Mouse (Mus musculus): Measurements from ENCODE around the gene Nap1l5. TPM values are rescaled to one million over a fixed set of nuclear protein-coding genes. Genes with fewer than 3 reads are reported as not detected.

Gene Nap1l5
- polyA plus RNA-seq, 1 experiment from 2014 or later = 560 TPM

DNA sequence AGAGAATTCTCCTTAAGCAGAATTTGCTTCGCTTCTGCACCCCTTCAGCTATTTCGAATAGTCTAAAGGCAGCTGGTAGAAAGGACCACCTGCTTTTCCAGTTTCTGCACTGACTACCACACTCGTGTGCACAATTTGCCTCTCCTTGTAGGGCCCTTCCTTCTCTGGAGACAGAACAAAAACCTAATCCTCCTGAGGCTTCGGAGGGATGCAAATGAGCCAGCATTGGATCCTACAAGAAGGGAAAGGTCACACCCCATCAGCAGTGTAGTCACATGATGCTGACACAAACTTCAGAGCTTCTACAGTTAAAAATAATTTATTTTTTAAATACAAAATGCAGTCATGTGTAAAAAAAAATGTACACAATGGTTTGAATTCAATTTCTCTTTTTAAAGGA, 24.3 kb upstream of the Nap1l5 start:
- H3K9ac ChIP-seq (replicated peaks) = no peak overlapping the region
- no peak for ATAC-seq (ENCODE audit: low FRiP score)
- H3K4me1 ChIP-seq = peaks cover 21% of the 10 kb centered on the region
- no peaks in the 10 kb centered on the region for H3K27me3 ChIP-seq (replicated peaks)
- 73% methylated on average over 4 of the region's 4 CpGs for WGBS
- no peak overlapping the region for H3K4me3 ChIP-seq (replicated peaks)
- H3K9me3 ChIP-seq (replicated peaks) = no peaks in the 10 kb centered on the region
- no peak overlapping the region for H3K27ac ChIP-seq (replicated peaks)
- no peak overlapping the region for H3K4me2 ChIP-seq
- no peaks in the 10 kb centered on the region for H3K36me3 ChIP-seq

DNA sequence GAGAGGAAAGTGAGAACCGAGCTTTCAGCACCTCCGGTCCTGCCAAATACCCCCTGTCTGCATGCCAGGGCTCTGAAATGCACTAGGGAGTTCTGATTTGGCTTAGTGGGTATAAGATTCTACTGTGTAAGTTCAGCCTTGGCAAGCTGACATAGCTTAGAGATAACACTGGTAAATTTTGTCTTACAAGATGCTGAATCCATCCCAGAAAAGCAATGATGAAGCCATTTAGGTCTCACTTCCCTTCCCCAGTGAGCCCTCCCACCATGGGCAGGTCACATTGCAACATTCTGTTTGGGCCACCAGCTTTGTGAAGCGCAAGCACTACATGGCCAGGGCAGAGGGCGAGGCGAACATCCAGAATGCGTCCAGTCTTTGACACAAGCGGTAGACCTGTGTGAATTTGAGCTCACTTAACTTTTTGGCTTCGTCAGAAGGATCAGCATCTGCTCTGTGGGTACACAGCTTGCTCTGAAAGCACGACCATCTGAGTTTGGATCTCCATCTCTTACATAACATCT, 23.1 kb upstream of the Nap1l5 start:
- Histone ChIP-seq H3K4me3 (replicated peaks) (no peak overlapping the region), H3K9me3 (replicated peaks) (no peaks in the 10 kb centered on the region), H3K27ac (replicated peaks) (no peak overlapping the region), H3K36me3 (no peaks in the 10 kb centered on the region), H3K4me2 (no peak overlapping the region), H3K27me3 (replicated peaks) (no peaks in the 10 kb centered on the region), H3K4me1 (peaks cover 21% of the 10 kb centered on the region), H3K9ac (replicated peaks) (no peak overlapping the region)
- 93% methylated on average over 9 of the region's 9 CpGs for WGBS
- no peak for ATAC-seq (ENCODE audit: low FRiP score)

DNA sequence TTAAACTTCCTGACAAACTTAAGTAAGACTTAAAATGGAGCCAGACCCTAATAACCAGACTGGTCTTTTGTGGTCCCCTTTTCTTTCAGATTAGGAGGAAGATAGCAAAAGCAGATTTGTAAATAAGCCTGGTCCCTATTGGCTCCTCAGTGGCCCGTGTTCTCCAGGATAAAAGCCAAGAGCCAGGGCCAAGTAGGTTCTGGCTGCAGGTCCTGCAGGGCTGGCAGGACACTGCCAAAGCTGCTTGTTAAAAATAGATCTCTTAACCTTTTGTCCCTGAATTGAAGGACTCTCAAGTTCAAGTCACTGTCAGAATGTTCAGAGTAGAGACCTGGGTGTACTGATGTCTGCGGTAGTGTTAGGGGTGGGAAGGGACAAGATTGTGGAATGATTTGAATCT, 21.0 kb upstream of the Nap1l5 start:
- Histone ChIP-seq H3K4me3 (replicated peaks) (no peak overlapping the region), H3K4me2 (no peak overlapping the region), H3K9me3 (replicated peaks) (no peaks in the 10 kb centered on the region), H3K4me1 (peaks cover 9% of the 10 kb centered on the region), H3K36me3 (no peaks in the 10 kb centered on the region), H3K27me3 (replicated peaks) (no peaks in the 10 kb centered on the region), H3K27ac (replicated peaks) (no peak overlapping the region), H3K9ac (replicated peaks) (no peak overlapping the region)
- ATAC-seq (ENCODE audit: low FRiP score) = no peak
- WGBS = 82% methylated on average over 2 of the region's 2 CpGs

DNA sequence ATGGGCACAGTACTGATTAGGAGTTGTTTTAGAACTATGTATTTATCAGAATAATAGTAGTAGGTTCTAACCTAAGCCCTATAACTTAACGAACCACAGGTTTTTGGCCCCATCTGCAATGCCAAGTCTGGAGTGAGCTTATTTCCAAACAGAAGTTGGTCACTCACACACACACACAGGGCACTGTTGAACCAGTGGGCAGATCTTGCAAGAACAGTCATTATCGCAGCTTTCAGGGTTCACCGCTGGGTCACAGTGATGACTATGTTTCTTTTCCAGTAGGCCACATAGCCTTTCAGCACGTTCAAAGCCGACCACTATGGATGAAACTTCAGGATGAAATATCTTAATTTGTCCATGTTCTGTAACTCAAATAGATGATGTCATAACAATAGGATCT, 15.6 kb upstream of the Nap1l5 start:
- H3K9ac ChIP-seq (replicated peaks) = no peak overlapping the region
- H3K27ac ChIP-seq (replicated peaks) = no peak overlapping the region
- no peak overlapping the region for H3K4me3 ChIP-seq (replicated peaks)
- no peak for ATAC-seq (ENCODE audit: low FRiP score)
- H3K36me3 ChIP-seq = peaks cover 10% of the 10 kb centered on the region
- no peaks in the 10 kb centered on the region for H3K4me1 ChIP-seq
- H3K9me3 ChIP-seq (replicated peaks) = no peaks in the 10 kb centered on the region
- H3K4me2 ChIP-seq = no peak overlapping the region
- H3K27me3 ChIP-seq (replicated peaks) = no peaks in the 10 kb centered on the region
- 87% methylated on average over 5 of the region's 5 CpGs for WGBS

DNA sequence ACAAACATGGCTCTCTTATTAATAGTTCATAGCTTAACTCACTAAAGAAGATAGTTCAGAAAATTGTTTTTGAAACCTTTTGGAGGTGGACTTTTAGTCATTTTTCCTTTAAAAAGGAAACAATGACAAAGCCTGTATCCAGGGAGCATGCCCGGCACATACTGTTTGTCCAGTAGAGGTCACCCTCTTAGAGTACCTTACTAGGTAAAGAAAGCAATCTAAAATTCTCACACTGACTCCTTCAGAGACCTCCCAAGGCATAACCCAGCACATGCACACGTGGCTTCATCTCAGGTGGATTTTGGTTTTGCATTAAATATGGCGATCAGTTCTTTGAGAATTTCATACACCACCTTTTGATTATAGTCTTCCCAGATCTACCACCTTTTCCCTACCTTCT, 14.7 kb upstream of the Nap1l5 start:
- ATAC-seq (ENCODE audit: low FRiP score) = no peak
- Histone ChIP-seq H3K9me3 (replicated peaks) (no peaks in the 10 kb centered on the region), H3K4me3 (replicated peaks) (no peak overlapping the region), H3K27ac (replicated peaks) (no peak overlapping the region), H3K27me3 (replicated peaks) (no peaks in the 10 kb centered on the region), H3K36me3 (peaks cover 10% of the 10 kb centered on the region), H3K4me1 (no peaks in the 10 kb centered on the region), H3K9ac (replicated peaks) (no peak overlapping the region), H3K4me2 (no peak overlapping the region)
- 55% methylated on average over 3 of the region's 3 CpGs for WGBS

DNA sequence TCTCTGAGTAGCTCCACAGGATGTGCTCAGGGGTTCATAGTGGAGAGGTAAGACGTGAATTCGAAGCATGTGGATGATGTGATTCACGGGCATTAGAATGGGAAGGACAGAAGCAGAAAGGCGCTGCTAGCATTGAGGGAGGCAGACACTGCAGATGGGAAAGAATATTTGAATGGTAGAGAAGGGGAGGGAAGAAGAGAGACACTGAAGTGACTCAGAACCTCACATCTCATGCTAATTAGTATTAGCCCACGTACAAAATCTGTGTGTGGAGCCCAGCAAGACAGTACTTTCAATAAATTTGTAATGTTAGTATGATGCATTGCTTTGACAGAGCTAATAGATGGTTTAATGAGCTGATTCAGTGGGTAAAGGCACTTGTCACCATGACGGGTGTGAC, 13.9 kb upstream of the Nap1l5 start:
- 82% methylated on average over 6 of the region's 6 CpGs for WGBS
- no peak for ATAC-seq (ENCODE audit: low FRiP score)
- Histone ChIP-seq H3K4me1 (no peaks in the 10 kb centered on the region), H3K36me3 (peaks cover 13% of the 10 kb centered on the region), H3K27me3 (replicated peaks) (no peaks in the 10 kb centered on the region), H3K4me3 (replicated peaks) (no peak overlapping the region), H3K9me3 (replicated peaks) (no peaks in the 10 kb centered on the region), H3K9ac (replicated peaks) (no peak overlapping the region), H3K4me2 (no peak overlapping the region), H3K27ac (replicated peaks) (no peak overlapping the region)

DNA sequence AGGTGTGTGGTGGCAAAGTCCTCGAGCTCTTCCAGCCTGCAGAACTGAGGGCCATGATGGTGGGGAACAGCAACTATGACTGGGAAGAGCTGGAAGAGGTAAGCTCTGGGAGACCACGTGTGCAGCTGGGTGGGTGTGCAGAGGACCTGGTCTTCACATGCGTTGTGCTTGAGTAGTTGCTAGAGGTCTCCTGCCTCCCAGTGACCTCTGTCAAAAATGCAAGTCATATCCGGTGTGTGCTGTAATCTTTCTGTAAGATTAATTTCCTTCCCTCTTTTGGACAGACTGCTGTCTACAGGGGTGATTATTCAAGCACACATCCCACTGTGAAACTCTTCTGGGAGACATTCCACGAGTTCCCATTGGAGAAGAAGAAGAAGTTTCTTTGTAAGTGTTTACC, 9.6 kb upstream of the Nap1l5 start:
- Histone ChIP-seq H3K27me3 (replicated peaks) (no peaks in the 10 kb centered on the region), H3K4me1 (no peaks in the 10 kb centered on the region), H3K27ac (replicated peaks) (no peak overlapping the region), H3K4me2 (no peak overlapping the region), H3K9ac (replicated peaks) (no peak overlapping the region), H3K9me3 (replicated peaks) (no peaks in the 10 kb centered on the region), H3K4me3 (replicated peaks) (no peak overlapping the region), H3K36me3 (peaks cover 13% of the 10 kb centered on the region)
- 90% methylated on average over 5 of the region's 5 CpGs for WGBS
- no peak for ATAC-seq (ENCODE audit: low FRiP score)

DNA sequence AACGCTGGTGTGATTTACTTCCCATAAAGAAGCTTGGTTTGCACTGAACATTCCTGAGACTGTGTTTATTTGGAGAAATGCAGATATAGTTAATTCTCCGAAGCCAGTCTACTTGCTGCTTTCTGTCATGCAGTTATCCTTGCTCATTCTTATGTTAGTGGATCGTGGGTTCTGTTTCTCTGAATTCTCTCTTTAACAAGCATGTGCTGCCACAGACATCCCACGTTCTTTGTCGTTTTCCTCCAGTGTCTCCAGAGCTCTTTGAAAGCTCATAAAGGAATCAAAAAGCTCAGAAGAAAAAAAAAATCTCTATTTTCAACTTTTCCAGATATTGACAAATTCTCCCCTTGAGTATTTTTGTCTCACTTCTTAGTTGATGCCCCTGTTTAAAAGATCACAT, 7.1 kb upstream of the Nap1l5 start:
- no peak overlapping the region for H3K27ac ChIP-seq (replicated peaks)
- ATAC-seq (ENCODE audit: low FRiP score) = no peak
- 78% methylated on average over 5 of the region's 5 CpGs for WGBS

DNA sequence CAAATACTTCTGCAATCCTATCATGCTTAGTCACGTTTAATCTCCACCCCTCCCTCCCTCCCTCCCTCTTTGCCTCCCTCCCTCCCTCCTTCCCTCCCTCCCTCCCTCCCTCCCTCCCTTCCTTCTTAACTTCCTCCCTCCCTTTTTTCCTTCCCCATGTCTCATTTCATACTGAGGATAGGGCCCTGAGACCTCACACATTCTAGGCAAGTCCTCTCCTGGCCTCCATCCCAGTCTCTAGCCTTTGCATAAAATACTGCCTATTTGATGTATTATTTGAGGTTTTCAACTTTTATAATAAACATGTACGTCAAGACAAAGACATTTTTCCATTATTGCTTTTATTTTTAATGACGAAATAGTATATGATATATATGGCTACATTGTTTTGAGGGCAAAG, 6.7 kb upstream of the Nap1l5 start:
- Histone ChIP-seq H3K36me3 (peaks cover 6% of the 10 kb centered on the region; the same call in 1 of the 2 replicates), H3K9me3 (replicated peaks) (no peaks in the 10 kb centered on the region), H3K27ac (replicated peaks) (no peak overlapping the region), H3K27me3 (replicated peaks) (no peaks in the 10 kb centered on the region), H3K4me3 (replicated peaks) (no peak overlapping the region), H3K4me2 (no peak overlapping the region), H3K9ac (replicated peaks) (no peak overlapping the region), H3K4me1 (no peaks in the 10 kb centered on the region)
- ATAC-seq (ENCODE audit: low FRiP score) = no peak
- WGBS = 86% methylated on average over 3 of the region's 3 CpGs

More for the DNA sequence above, 7.1 kb upstream of the Nap1l5 start:
- Histone ChIP-seq H3K9me3 (replicated peaks) (no peaks in the 10 kb centered on the region), H3K36me3 (peaks cover 10% of the 10 kb centered on the region), H3K4me1 (no peaks in the 10 kb centered on the region), H3K4me3 (replicated peaks) (no peak overlapping the region), H3K27me3 (replicated peaks) (no peaks in the 10 kb centered on the region), H3K9ac (replicated peaks) (no peak overlapping the region), H3K4me2 (no peak overlapping the region)

DNA sequence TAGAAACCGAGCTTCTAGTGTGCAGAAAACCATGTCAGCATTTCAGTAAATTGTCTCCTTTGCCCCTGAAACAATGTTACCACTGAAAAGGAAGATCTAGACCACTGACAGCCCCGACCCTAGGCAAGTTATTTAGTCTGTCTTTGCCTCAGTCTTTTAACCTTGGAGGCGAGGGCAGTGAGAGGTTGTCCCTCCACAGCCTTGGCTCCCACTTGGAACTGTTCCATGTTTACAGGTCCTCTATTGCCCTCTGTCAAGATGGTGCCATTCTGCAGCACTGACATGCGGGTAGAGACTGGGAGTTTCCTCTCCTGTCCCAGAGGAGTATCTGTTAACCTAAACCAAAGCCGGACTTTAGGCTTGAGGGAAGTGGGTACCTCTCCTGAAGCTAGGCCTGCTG, 6.0 kb upstream of the Nap1l5 start:
- H3K36me3 ChIP-seq = peaks cover 5% of the 10 kb centered on the region; the same call in 1 of the 2 replicates
- no peak overlapping the region for H3K4me3 ChIP-seq (replicated peaks)
- no peaks in the 10 kb centered on the region for H3K4me1 ChIP-seq
- H3K27ac ChIP-seq (replicated peaks) = no peak overlapping the region
- WGBS = 76% methylated on average over 5 of the region's 5 CpGs
- ATAC-seq (ENCODE audit: low FRiP score) = no peak
- no peaks in the 10 kb centered on the region for H3K9me3 ChIP-seq (replicated peaks)
- no peak overlapping the region for H3K4me2 ChIP-seq
- H3K9ac ChIP-seq (replicated peaks) = no peak overlapping the region
- H3K27me3 ChIP-seq (replicated peaks) = no peaks in the 10 kb centered on the region

DNA sequence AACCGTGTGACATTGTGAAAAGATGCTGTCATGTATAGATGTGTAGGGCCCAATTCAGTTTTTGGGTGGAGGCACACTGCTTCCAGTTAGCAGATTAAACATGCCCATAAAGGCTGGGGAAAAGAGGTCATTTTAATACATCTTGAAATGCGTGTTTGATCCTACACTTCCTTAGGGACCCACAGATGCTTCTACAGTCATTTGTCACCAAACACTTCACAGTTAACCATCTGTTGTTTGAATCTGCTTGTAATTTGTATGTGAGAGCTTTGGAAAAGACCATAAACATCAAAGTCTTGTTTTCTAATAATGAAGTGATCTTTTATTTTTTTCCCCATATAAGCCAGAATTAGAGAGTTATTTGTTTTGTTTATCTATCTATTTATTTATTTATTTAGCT, 915 bp upstream of the Nap1l5 start:
- Histone ChIP-seq H3K4me3 (replicated peaks) (no peak overlapping the region), H3K36me3 (peaks cover 9% of the 10 kb centered on the region), H3K27me3 (replicated peaks) (no peaks in the 10 kb centered on the region), H3K4me1 (0 out of 2 replicates have a peak, but pooled peaks cover 3% of the 10 kb centered on the region), H3K9me3 (replicated peaks) (peaks cover 4% of the 10 kb centered on the region), H3K4me2 (peak overlapping the region; percentile 56), H3K9ac (replicated peaks) (no peak overlapping the region), H3K27ac (replicated peaks) (peak overlapping the region; percentile 85)
- ATAC-seq (ENCODE audit: low FRiP score) = no peak
- WGBS = 63% methylated on average over 2 of the region's 2 CpGs

DNA sequence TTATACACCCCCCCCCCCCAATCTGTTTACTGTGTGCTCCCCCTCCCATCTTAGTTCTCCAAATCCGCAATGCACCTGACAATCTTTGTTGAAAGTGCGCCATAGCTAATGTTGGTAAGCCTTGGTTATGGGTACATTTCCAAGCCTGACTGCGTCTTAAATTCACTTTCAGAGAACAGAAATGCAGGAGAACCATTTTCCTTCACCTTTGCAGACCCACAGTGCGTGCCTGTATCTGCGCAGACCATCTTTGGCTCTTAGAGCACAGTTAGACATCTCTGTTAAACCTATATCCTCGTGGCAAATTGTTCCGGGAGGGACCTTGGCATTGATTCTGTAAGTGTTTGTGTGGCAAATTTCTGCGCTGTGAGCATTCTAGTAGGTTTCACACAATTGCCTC, 460 bp upstream of the Nap1l5 start:
- H3K9ac ChIP-seq (replicated peaks) = no peak overlapping the region
- WGBS = 62% methylated on average over 8 of the region's 8 CpGs
- H3K4me2 ChIP-seq = peak overlapping the region; percentile 56
- peak overlapping the region; percentile 85 for H3K27ac ChIP-seq (replicated peaks)
- peaks cover 4% of the 10 kb centered on the region for H3K9me3 ChIP-seq (replicated peaks)
- 0 out of 2 replicates have a peak, but pooled peaks cover 3% of the 10 kb centered on the region for H3K4me1 ChIP-seq
- peaks cover 9% of the 10 kb centered on the region for H3K36me3 ChIP-seq
- peak; percentile 29 for ATAC-seq (ENCODE audit: low FRiP score)
- H3K4me3 ChIP-seq (replicated peaks) = peak overlapping the region; percentile 52
- H3K27me3 ChIP-seq (replicated peaks) = no peaks in the 10 kb centered on the region

DNA sequence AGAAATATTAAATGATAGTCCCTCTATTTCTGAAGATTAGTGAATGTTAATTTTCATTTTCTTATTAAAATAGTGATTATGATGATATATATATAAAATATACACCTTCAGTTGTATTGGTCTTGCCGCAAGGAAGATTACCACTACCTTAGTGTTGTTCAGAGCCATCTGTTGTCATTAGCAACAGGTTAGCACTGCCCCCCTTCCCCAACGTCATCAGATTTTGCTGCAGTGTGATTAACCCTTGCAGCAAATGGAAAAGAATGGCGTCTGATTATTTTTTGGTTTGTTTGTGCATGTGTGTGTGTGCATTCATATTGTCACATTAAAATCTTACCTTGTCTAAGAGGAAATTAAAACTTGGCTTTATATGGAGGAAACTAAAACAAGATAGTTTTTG, 2.3 kb downstream of the Nap1l5 start:
- ATAC-seq (ENCODE audit: low FRiP score) = no peak
- H3K9me3 ChIP-seq (replicated peaks) = peaks cover 4% of the 10 kb centered on the region
- H3K27me3 ChIP-seq (replicated peaks) = no peaks in the 10 kb centered on the region
- H3K36me3 ChIP-seq = peaks cover 7% of the 10 kb centered on the region
- WGBS = 33% methylated on average over 3 of the region's 3 CpGs
- H3K4me1 ChIP-seq = 0 out of 2 replicates have a peak, but pooled peaks cover 3% of the 10 kb centered on the region
- no peak overlapping the region for H3K27ac ChIP-seq (replicated peaks)
- peak overlapping the region; percentile 56; the same call in 1 of the 2 replicates for H3K4me2 ChIP-seq
- no peak overlapping the region for H3K9ac ChIP-seq (replicated peaks)
- no peak overlapping the region for H3K4me3 ChIP-seq (replicated peaks)

Data from neural tube, embryonic 15.5 days (tissue).